Mouse (Mus musculus) monocyte, adult 2 months (primary cell): ENCODE results near the gene Eef1akmt3.
A peak's percentile ranks its signal among the peaks of the same experiment; 100 is the strongest.
"Not testable (repeated sequence)": the region's sequence is repeated elsewhere in the genome, so short reads cannot be mapped to it uniquely, and the experiment has no call there.

Source experiments
- DNase-seq, 2 experiments: peaks; one replicate each; pipeline ENCODE4 v3.0.0; 2022; ENCODE audit warnings: low spot score in 2 of 2, low read depth in 1 of 2

Gene Eef1akmt3

DNA sequence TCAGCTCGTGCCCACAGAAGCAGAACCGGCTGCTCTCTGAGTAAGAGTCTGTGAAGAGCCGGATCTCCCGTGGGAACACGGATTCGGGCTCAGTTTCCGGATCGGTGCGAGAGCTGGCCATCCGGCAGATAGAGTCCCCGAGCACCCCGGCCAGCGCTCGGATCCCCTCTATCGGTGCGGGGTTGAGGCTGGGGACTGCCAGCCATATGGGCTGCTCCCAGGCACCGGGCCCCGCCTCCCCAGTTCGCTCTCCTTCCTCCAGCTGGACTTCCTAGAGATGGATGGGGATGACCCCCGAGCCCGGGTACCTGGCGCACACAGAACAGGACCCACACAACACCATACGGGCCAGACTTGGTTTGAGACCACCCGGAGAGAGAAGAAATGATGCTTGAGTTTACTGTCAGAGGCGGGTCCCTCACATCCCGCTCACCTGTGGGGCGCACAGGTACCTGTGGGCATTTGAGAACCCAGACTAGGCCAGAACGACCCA lies at the start of gene Eef1akmt3, which contains the start of gene Mettl1:
Gene Eef1akmt3 (minus strand): TSS at position 240 of the 493 bp plus-strand sequence.
Gene Mettl1 (plus strand): TSS at position 141 of the 493 bp plus-strand sequence.
- DNase-seq = no peak

DNA sequence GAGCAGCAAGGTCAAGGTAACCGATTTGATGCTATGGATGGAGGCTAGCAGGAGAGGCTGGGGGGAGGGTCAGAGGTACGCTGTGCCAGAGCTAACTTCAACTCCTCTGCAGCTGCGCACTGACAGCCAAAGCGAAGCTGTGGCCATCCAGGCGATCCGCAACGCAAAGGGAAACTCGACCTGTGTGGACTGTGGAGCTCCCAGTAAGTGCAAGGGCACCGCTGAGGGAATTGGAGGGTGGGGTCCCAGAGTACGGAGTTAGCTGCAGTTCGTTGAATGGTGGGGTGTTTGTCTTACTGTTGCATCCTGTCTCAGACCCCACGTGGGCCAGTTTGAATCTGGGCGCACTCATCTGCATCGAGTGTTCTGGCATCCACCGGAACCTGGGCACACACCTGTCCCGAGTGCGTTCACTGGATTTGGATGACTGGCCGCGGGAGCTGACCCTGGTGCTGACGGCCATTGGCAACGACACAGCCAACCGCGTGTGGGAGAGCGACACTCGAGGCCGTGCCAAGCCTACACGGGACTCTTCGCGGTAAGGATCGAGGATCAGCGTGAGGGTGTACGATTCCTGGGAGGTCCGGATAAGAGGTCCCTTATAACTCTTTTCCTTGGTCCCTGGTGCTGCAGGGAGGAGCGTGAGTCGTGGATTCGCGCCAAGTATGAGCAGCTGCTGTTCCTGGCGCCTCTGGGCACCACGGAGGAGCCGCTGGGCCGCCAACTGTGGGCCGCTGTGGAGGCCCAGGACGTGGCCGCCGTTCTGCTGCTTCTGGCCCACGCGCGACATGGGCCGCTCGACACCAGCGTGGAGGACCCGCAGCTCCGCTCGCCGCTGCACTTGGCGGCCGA lies 49.5 kb upstream of the Eef1akmt3 start:
- no peak for DNase-seq

DNA sequence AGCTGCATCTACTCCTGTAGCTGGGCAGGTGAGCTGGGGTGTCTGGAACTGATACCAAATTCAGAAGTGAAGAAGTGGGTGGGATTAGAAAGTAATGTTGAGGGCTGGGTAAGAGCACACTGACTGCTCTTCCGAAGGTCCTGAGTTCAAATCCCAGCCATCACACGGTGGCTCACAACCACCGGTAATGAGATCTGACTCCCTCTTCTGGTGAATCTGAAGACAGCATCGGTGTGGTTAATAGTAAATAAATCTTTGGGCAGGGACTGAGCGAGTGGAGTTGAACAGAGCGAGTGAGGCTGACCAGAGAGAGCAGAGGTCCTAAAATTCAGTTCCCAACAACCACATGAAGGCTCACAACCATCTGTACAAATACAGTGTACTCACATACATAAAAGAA lies 44.3 kb upstream of the Eef1akmt3 start:
- no peak for DNase-seq

DNA sequence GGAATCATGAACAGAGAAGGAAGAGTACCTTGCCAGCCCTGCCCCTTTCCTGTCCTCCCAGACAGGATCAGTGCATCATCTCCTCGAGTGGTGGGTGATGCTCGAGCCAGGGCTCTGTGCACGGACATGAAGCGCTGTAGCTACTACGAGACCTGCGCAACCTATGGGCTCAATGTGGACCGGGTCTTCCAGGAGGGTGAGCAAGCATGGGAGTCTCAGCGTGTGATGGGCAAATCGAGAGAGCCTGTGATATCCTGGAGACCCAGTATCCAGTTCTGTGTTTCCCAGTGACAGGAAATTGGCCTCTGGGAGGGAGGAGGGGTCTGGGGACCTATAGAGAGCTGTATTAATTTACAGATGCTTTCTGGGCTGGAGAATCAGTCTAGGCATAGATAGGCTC lies 43.7 kb upstream of the Eef1akmt3 start:
- no peak for DNase-seq

DNA sequence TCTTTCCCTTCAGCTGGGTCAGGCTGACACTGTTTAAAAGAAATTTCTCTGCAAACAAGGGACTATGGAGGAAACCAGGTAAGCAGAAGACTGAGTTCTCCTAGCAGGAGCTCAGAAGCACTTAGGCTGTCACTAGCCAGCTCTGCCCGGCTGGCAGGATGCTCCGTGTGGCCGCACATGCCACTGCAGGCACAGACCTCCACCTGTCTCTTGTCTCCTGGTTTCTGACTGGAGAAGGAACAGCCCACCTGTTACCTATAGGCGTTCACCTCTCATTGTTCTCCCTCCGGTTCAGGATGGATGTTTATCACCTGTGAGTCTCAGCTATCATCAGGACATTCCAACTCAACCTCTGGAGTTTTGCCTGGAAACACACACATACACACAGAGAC lies 42.6 kb upstream of the Eef1akmt3 start:
- DNase-seq = no peak

DNA sequence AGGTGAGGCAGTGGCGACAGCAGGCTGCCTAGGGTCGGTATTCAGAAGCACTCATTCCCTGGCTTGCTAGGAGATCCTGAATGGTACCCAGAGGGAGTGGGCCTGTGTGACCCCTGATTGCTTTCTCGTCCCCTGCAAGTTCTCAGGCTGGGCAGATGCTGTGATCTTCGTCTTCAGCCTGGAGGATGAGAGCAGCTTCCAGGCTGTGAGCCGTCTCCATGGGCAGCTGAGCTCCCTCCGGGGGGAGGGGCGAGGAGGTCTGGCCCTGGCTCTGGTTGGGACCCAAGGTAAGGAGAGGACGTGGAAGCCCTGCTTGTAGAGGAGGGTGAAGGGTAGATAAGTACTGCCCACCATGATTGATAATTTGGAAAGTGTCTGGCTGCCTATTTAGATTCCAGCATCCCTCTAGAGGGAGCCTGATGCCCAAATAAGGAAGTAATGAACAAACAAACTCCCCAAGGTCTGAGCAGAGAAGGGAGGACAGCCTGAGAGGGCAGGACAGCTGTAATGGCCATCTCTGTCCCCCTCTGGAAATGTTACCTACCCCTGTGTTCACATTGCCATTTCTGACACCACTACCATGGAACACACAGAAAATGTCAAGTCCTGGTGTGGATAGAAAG lies 42.1 kb upstream of the Eef1akmt3 start:
- no peak for DNase-seq

DNA sequence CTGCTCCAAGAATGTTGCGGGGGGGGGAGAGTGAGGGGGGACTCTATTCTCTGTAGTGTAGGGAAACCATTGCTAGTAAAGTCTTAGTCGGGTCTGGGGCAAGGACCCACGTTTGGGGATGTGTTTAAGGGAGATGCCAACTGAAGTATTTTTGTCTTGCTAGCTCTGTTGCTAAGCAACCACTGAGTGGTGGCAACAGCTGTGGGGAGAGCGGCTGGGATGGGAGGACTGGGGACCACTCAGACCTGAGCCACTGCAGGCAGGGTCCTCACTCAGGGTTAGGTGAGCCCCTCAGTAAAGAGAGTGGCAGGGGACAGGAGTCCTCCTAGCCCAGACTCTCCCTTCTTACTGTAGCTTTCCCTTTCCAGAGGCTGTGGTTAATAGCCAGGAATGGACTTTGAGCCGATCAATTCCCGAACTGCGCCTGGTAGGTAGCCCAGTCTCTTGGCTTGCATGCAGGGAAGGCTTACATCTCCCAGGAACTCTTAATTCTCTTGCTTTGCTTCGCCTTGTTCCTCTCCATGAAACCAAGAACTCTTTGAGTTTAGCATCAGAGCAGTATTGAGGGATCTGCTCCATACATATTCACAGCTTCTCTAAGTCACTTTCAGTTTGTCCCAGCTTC lies 40.8 kb upstream of the Eef1akmt3 start:
- DNase-seq = no peak

DNA sequence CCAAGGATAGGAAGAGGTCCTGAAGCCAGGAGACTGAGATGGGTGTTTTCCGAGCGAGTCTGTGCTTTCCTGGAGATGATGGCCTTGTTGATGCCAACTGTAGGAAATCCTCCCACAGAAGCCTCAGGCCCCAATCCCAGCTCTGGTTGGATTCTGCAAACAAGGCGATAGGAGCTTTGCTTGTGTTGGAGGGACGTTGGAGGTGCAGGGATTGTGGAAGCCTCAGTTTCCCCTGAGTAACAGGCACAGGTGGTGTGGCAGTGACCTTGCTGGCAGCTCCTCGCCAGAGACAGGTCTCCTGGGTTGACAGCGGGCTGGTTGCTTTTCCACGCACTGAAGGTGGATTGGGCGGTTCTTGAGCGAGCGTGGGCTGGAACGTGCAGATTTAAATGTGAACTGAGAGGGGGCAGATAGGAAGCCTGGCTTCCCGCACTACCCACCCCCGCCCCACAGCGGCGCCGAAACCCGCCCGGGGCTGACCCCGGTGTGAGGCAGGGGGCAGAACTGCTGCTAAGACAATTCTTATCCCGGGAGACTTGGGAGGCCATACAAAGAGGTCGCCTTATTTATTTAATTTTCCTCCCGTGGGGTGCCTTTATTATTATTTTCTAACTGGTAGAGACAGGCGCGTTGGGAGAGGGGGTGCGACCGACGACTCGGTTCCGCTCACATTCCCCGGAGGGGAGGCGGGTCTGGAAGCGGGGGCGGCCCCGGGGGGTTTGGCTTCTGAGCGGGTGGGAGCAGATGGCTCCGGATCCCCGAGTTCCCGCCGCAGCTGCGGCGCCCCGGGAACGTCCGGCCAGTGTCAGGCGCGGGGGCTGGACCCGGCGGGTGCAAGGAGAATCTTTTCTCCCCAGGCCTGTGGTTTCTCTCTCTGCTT lies 39.8 kb upstream of the Eef1akmt3 start:
- DNase-seq = no peak

DNA sequence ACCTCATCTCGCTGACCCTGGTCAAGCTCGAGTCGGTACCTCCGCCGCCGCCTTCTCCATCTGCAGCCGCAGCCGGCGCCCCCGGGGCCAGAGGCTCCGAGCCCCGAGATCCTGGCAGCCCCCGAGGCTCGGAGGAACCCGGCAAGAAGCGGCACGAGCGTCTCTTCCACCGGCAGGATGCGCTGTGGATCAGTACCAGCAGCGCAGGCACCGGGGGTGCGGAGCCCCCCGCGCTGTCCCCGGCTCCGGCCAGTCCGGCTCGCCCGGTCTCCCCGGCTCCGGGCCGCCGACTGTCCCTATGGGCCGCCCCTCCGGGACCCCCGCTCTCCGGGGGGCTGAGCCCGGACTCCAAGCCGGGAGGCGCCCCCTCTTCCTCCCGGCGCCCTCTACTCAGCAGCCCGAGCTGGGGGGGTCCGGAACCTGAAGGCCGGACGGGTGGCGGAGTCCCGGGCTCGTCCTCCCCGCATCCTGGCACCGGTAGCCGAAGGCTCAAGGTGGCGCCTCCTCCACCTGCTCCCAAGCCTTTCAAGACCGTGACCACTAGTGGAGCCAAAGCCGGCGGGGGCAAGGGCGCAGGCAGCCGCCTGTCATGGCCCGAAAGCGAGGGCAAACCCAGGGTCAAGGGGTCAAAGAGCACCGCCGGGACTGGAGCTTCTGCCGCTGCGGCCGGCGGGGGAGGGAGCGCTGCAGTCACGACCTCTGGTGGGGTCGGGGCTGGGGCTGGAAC lies 38.5 kb upstream of the Eef1akmt3 start:
- DNase-seq = no peak

DNA sequence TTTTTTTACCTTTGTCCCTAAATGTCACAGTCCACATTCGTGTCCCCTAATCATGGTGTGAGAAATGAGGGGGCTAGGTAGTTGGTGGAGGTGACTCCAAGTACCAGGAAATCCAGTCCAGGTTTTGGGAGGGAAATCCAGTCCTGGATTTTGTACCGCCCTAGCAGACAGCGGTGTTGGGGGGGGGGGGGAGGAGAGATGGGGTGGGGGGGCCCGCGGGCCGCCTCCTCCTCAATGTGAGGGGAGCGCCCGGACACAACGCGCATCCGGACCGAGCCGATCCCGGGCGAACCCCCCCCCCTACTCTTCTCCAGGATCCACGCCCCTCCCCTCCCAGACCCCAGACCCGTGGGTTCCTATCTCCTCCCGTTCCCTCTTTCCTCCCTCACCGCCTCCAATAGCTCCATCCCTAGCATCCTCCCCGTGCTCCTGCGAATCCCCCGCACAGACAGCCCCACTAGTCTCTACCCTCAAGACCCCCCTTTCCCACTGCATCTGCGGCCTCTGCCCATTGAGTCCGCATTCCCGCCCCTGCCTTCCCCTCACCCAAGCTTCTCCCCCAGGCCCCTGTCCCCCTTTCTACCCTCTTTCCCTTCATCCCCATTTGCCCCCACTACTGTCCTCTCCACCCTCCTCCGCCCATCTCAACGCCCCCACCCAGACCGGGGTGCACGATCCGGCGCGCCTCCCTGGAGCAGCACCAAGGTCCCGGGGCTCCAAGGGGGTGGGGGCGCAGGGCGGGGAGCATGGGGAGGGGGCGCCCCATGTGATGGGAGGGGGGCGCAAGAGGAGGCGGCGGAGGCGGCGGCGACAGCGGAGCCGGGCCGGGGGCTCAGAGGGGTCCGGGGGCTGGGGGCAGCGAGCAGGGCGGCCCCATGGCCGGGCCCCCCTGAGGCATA lies 37.6 kb upstream of the Eef1akmt3 start:
- DNase-seq = no peak

DNA sequence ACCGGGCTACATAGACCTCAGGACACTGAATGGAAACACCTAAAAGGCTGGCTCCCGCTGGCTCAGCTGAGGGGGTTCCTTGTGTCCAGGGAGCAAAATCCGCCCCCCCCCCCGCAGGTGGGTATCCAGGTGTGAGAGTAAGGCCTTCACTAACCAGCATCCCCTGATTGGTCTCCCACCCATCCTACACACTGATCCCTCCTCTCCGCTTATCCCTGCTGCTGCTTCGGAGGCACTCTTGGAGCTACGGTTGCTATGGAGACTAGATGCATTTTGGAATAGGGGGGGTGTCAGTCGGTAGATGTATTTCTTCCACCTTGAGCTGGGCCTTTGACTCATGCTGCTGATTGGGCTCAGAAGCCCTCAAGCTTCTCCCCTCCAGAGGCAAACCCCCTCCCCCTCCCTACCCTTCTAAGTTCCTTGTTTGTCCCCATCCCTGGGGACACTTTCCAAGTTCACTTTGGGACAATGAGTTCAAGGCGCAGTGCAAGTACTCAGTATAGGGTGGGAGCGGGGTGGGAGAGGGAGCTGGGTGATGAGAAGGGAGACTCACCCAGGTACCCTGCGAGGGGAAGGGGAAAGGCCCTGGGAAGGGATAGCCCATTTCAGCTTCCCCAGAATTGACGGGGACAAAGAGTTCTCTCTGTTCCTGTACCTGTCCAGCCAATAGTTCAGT lies 36.8 kb upstream of the Eef1akmt3 start:
- DNase-seq = no peak

DNA sequence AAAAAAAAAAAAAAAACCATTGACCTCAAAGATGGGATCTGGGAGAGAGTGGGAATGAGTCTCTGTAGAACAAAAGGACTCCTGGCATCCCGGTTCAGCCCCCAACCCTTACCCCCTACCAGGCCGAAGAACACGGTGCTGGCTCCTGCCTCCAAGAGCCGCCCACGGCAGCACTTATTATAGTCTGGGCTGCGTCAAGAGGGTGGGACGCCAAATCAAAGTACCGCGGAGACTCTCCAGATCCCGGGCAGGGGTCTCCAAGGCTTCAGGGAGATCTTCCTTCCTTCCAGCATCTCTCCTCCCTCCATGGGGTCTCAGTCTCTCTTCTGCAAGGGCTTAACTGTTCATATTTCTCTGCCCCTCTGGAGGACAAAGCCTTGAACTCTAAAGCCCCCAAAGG lies 36.2 kb upstream of the Eef1akmt3 start:
- DNase-seq = no peak

DNA sequence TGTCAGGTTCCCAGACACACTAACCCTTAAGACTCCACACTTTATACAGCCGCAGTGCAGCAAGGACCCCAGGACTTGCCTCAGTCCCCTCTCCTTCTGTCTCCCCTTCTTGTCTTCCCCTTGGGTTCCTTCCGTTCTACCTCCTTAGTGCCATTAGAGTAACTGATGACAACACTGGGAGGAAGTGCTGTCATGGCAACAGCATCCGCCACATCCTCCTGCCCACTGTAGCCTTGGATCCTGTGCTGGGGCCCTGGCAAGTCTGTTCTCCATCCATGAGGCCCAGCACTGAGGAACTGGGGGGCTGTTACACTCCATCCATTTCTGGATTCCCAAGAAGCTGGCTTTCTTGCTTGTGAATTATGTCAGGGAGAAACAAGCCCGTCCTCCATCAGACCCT lies 34.8 kb upstream of the Eef1akmt3 start:
- DNase-seq = peak in 1 of 2 experiments; percentile 16

DNA sequence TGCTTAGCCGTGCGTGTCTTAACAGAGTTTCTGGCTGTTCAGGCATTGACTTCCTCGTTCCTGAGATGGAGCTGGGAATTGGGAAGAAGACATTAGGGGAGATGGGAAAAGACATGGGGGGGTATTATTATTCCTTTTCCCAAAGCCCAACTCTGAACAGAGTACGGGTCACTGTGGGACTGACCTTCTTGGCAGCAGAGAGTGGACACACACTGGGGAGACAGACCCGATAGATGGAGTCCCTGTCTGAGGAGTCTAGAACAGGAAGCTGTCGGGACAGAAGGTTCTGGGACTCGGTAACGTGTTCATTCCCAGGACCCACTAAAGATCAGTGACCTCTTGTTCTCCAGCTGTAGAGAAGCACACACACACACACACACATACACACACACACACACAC lies 34.3 kb upstream of the Eef1akmt3 start:
- DNase-seq = no peak

DNA sequence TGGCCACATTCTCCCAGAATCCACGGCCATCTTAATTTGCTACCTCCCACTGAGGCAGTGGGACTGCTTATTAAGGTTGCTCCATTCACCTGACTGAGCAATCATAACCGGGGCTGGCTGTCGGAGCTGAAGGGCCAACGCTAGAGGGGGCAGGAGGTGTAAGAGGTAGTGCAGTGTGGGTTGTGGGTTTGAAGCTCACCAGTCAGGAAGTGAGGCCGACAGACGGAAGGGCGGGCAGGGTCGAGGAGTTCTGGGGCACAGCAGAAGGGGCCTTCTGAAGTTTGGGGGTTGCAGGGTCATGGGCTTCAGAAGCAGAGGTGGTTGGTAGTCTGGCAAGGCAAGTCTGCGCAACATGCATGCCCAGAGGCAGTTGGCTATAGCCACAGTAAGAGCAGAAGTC lies 33.8 kb upstream of the Eef1akmt3 start, which contains the start of gene Agap2:
Gene Agap2 (plus strand): TSS at position 205 of the 400 bp plus-strand sequence.
- DNase-seq = peak in 1 of 2 experiments; percentile 33

DNA sequence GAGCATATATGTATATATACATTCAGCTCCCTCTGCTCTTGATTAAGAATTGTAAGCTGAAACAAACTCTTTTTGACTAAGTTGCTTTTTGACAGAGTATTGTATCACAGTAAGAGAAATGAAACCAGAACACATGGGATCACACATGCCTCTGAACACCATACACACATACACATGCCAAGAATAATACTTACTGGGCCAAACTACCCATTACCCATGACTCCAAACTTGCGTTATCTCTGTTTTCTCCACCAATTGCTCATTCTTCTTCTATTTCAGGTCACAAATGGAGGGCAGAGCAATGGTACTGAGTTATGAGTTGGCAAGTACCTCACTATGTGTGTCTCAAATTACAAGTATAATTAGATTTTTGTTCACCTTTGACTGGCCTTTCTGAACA lies 32.7 kb upstream of the Eef1akmt3 start:
- DNase-seq = no peak

DNA sequence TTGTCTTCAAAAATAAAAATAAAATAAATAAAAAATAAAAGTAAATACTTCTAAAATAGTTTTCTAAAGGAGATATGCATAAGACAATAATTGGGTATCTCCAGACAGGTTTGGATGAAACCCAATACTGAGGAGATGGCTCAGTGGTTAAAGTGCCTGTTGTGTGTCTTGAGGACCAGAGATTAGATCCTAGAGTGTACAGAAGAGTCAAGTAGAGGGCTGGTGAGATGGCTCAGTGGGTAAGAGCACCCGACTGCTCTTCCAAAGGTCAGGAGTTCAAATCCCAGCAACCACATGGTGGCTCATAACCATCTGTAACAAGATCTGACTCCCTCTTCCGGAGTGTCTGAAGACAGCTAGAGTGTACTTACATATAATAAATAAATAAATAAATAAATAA lies 31.7 kb upstream of the Eef1akmt3 start:
- not testable (repeated sequence) for DNase-seq

DNA sequence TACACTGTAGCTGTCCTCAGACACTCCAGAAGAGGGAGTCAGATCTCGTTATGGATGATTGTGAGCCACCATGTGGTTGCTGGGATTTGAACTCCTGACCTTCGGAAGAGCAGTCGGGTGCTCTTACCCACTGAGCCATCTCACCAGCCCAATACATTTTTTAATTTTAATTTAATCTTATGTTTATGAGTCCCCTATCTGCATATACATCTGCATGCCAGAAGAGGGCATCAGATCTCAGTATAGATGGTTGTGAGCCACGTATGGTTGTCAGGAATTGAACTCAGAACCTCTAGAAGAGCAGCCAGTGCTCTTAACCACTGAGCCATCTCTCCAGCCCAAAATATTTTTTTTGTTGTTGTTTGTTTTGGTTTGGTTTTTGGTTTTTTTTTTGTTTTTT lies 31.0 kb upstream of the Eef1akmt3 start:
- DNase-seq = not testable (repeated sequence)

DNA sequence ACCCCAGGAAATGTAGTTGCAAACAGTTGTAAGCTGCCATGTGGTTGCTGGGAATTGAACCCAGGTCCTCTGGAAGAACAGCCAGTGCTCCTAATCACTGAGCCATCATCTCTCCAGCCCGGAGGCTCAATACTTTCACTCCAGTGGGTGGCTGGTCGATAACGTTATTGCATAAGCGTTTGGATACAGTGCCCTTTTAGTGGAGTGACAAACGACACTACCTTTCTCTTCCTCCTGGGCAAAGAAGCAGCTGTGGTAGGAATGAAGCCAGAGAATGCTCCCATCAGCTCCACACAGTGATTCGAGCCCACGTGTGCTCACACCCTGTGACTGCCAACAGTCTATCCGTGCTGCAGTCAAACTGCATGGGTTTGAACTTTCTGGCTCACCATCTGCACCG lies 29.9 kb upstream of the Eef1akmt3 start:
- DNase-seq = no peak
